Mouse (Mus musculus) ES-E14 (cell line): ENCODE measurements around the gene H2-T24.
"Not testable (repeated sequence)": the region's sequence is repeated elsewhere in the genome, so short reads cannot be mapped to it uniquely, and the experiment has no call there.

Experiments
- CHD2 ChIP-seq: IDR thresholded peaks from 2 replicates; pipeline ENCODE4 v1.6.1; 2014; ENCODE audit warnings: mild to moderate bottlenecking, low read depth, low read length, inconsistent platforms
- HCFC1 ChIP-seq: IDR thresholded peaks from 2 replicates; pipeline ENCODE4 v1.6.1; 2012; ENCODE audit warnings: low read length, inconsistent platforms, borderline replicate concordance; ENCODE audit not compliant: insufficient read depth
- MAFK ChIP-seq: IDR thresholded peaks from 2 replicates; pipeline ENCODE4 v1.6.1; 2014; ENCODE audit warnings: mild to moderate bottlenecking, low read depth, low read length, inconsistent platforms; ENCODE audit not compliant: insufficient read depth
- ZNF384 ChIP-seq: IDR thresholded peaks from 2 replicates; pipeline ENCODE4 v1.6.1; 2012; ENCODE audit warnings: low read depth, low read length, inconsistent platforms

GRCm38 (mm10) chr17:36042610-36043169 lies 22.3 kb upstream of the H2-T24 start, which contains the start of the genes H2-T22 and Gm6034:
- not testable (repeated sequence) for TF ChIP-seq HCFC1, ZNF384
- peak; percentile 79 for TF ChIP-seq CHD2
- TF ChIP-seq MAFK, result peak; percentile 67
